Mouse (Mus musculus): Measurements from ENCODE around the gene Phf6.
"Not testable (repeated sequence)": the region's sequence is repeated elsewhere in the genome, so short reads cannot be mapped to it uniquely, and the experiment has no call there.

Phf6 gene

DNA sequence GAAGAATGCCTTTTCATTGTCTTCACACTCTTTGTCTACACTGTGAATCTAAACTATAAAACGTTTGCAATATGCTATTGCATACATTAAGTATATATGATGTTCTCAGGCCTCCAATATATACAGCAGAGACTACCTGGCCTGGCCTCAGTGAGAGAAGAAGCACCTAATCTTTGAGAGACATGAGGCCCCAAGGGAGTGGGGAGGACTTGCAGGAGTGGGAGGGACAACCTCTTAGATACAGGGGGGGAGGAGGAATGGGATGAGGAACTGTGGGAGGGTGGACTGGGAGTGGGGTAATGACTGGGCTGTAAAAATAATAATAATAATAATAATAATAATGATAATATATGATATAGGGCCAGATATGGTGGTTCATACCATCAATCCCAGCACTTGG, 66.5 kb downstream of the Phf6 start:
- no peak for DNase-seq (ENCODE audit: inconsistent ontology term)

- no peak for DNase-seq (ENCODE audit: inconsistent ontology term)
Measured at GRCm38 (mm10) chrX:52981378-52981777, 69.3 kb downstream of the Phf6 start.

DNA sequence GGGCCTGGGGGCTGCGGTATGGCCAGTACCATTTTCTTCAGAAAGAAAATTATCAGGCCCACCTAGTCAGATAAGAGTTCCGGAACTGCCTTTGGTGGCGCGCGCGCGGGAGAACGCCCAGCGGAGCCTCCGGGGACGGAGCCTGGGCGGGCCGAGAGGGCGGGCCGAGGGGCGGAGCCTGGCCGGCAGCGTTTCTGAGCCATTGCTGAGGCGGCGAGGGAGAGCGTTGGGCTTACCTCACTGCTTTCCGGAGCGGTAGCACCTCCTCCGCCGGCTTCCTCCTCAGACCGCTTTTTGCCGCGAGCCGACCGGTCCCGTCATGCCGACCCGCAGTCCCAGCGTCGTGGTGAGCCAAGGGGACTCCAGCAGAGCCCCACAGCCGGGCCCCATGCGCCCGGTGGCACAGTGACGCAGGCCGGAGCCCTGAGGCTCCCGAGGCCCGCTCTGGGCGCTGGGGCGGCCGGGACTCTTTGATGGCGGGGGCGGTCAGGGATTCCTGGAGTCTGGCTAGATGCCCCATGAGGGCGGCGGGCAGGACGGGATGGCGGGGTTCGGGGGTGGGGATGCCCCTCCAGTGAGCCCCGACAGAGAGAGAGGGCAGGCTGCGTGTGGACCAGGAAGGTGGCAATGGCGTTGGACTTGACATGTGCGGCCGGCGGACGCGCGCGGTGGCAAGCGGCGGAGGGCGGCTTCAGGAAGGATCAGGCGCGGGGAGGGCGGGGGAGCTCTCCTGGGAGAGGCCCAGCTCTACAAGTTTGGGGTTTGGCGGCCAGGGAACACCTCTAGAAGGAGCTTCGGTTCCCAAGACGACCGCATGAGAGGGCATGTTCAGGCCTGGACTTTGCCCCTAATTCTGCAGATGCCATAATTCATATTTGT, 76.1 kb downstream of the Phf6 start, which contains the start of gene Hprt:
Gene Hprt (plus strand): TSS at position 233 of the 879 bp plus-strand sequence.
- DNase-seq (ENCODE audit: inconsistent ontology term), result peak; percentile 90

DNA sequence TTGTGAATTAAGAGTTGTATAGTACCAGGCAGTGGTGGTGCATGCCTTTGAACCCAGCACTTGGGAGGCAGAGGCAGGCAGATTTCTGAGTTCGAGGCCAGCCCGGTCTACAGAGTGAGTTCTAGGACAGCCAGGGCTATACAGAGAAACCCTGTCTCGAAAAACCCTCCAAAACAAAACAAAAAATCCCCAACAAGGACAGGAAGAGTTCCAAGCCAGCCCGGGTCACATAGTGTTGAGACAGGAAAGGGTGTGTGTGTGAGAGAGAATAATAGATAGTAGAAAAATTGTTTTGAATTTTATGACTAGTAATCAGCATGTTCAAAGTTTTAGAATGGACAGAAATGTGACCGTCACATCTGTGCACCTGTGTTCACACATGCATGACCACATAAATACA, 82.7 kb downstream of the Phf6 start:
- not testable (repeated sequence) for DNase-seq (ENCODE audit: inconsistent ontology term)

GRCm38 (mm10) chrX:53004887-53005286, 92.8 kb downstream of the Phf6 start:
- not testable (repeated sequence) for DNase-seq (ENCODE audit: inconsistent ontology term)

GRCm38 (mm10) chrX:53006062-53006461, 94.0 kb downstream of the Phf6 start:
- peak; percentile 24 for DNase-seq (ENCODE audit: inconsistent ontology term)
